ENCODE assay signal across 16 mouse cellular contexts in the genomic region with DNA sequence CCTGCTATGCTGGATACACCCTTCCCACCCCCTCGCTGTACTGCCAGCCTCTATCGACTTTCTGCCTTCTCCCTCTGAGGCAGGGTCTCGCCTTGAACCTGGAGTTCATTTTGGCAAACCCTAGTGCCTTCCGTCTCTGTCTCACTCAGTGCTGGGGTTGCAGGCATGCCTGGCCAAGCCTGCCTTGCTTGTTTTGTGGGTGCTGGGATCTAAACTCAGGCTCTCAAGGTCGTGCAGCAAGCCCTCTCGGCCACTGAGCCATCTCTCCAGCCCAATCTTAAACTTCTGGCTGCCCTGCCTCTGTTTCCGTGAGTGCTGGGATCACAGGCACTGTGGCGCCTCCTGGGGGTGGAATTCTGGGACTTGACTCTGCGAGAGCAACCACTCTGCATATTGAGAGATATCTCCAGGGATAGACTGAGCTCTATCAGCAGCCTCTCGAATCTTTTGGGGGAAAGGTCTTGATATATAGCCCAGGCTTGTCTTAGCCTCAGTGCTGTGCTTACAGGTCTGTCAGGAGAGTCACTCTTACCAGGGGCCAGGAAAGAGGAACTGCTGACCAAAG. TPM values are rescaled to one million over a fixed set of nuclear protein-coding genes. Genes with fewer than 3 reads are reported as not detected.
A peak's percentile ranks its signal among the peaks of the same experiment; 100 is the strongest.
DNase-seq lines count a peak whose midpoint lies in the region; ATAC-seq and TF ChIP-seq lines count a peak whose summit lies in the region.
"Had no signal": no experiment of that assay in that cellular context is flagged by ENCODE, and none has a peak within 500 bp of the region (broad histone marks: within the 10 kb centered on the region; RNA-seq: fewer than 3 reads in every experiment).

No protein-coding gene starts in this region.

- no peak for TF ChIP-seq POLR2A in cerebellum, adult 2 months (IDR thresholded peaks at IDR 0.05; ENCODE audit: borderline replicate concordance, insufficient read depth, low read length)
- no peak for TF ChIP-seq POLR2A in kidney, adult 2 months (IDR thresholded peaks at IDR 0.05; ENCODE audit: low read depth, low read length)

- H3K9ac ChIP-seq in kidney, embryonic 16.5 days (replicated peaks; ENCODE audit: low read length), result no peak overlapping the region
- no peak overlapping the region for H3K9ac ChIP-seq in stomach, postnatal 0 days (ENCODE audit: low read length)
- H3K9ac ChIP-seq: hindbrain, embryonic 14.5 days; limb, embryonic 12.5 days had no signal

- peak overlapping the region; percentile 77 for H3K27ac ChIP-seq in cerebellum, adult 2 months (ENCODE audit: insufficient read depth, low read length)
- no peak overlapping the region for H3K27ac ChIP-seq in kidney, adult 2 months (ENCODE audit: insufficient read depth, low read depth, low read length)
- no peak overlapping the region for H3K27ac ChIP-seq in kidney, embryonic 16.5 days (ENCODE audit: low read length)
- H3K27ac ChIP-seq in stomach, postnatal 0 days (replicated peaks), result no peak overlapping the region
- H3K27ac ChIP-seq: heart, embryonic 10.5 days; hindbrain, embryonic 14.5 days had no signal

- peak in 1 of 2 experiments; percentile 59 for DNase-seq in cerebellum, adult 2 months
- DNase-seq in cerebellum, postnatal 4 days (ENCODE audit: low spot score in 2 of 2), result no peak
- no peak for DNase-seq in kidney, adult 2 months
- DNase-seq in thymus, postnatal 4 days, result peak; percentile 36
- no peak for DNase-seq in thymus, postnatal 10 days (ENCODE audit: low spot score in 2 of 2)
- DNase-seq in stomach, postnatal 0 days (ENCODE audit: low spot score), result no peak
- no peak for DNase-seq in yolk sac, embryonic 10.5 days (ENCODE audit: low spot score)
- DNase-seq: adrenal gland, postnatal 36 days; B cell, adult 2 months; embryo, embryonic 11 days; lung, postnatal 4 days had no signal

- H3K27me3 ChIP-seq in cerebellum, adult 2 months (ENCODE audit: control insufficient read depth, insufficient read depth, low read length), result no peaks in the 10 kb centered on the region
- no peaks in the 10 kb centered on the region for H3K27me3 ChIP-seq in kidney, adult 2 months (replicated peaks; ENCODE audit: control insufficient read depth, insufficient read depth, low read length)
- no peaks in the 10 kb centered on the region for H3K27me3 ChIP-seq in kidney, embryonic 16.5 days (ENCODE audit: insufficient read depth, low read length)
- H3K27me3 ChIP-seq in stomach, postnatal 0 days (ENCODE audit: control insufficient read depth, insufficient read depth, low read length), result no peaks in the 10 kb centered on the region
- H3K27me3 ChIP-seq: Patski had no signal

- TF ChIP-seq EP300 in stomach, postnatal 0 days (optimal IDR thresholded peaks at IDR 0.05), result no peak

- H3K4me2 ChIP-seq in kidney, embryonic 16.5 days (replicated peaks; ENCODE audit: low read depth, low read length), result no peak overlapping the region
- H3K4me2 ChIP-seq in stomach, postnatal 0 days (replicated peaks; ENCODE audit: low read depth), result no peak overlapping the region
- H3K4me2 ChIP-seq: hindbrain, embryonic 14.5 days; limb, embryonic 12.5 days had no signal

- peak; percentile 19; the same call in 1 of the 2 replicates for TF ChIP-seq CTCF in cerebellum, adult 2 months (IDR thresholded peaks at IDR 0.05; ENCODE audit: borderline replicate concordance, insufficient read depth, low read depth, low read length)
- 0 out of 2 replicates have a peak, but pooled peaks have one; percentile 10 for TF ChIP-seq CTCF in kidney, adult 2 months (conservative IDR thresholded peaks at IDR 0.05; ENCODE audit: insufficient read depth, insufficient read length, low read depth, low read length)
- peak; percentile 50 for TF ChIP-seq CTCF in stomach, postnatal 0 days (IDR thresholded peaks at IDR 0.05; ENCODE audit: low read depth)

- no peaks in the 10 kb centered on the region for H3K9me3 ChIP-seq in kidney, embryonic 16.5 days (ENCODE audit: low read length)
- no peaks in the 10 kb centered on the region for H3K9me3 ChIP-seq in stomach, postnatal 0 days (ENCODE audit: control insufficient read depth, low read length)
- H3K9me3 ChIP-seq: heart, embryonic 10.5 days; limb, embryonic 12.5 days had no signal

- H3K36me3 ChIP-seq in kidney, adult 2 months (ENCODE audit: control insufficient read depth, insufficient read depth, low read length), result no peaks in the 10 kb centered on the region
- H3K36me3 ChIP-seq in kidney, embryonic 16.5 days (ENCODE audit: insufficient read depth, low read length), result no peaks in the 10 kb centered on the region
- no peaks in the 10 kb centered on the region for H3K36me3 ChIP-seq in stomach, postnatal 0 days (ENCODE audit: control insufficient read depth, insufficient read depth, low read length)
- H3K36me3 ChIP-seq: heart, embryonic 10.5 days; limb, embryonic 12.5 days had no signal

- no peak overlapping the region for H3K4me3 ChIP-seq in cerebellum, adult 2 months (replicated peaks; ENCODE audit: insufficient read depth, low read depth, low read length)
- H3K4me3 ChIP-seq in kidney, adult 2 months (ENCODE audit: insufficient read depth, low read depth, low read length), result no peak overlapping the region
- no peak overlapping the region for H3K4me3 ChIP-seq in kidney, embryonic 16.5 days (ENCODE audit: low read length)
- no peak overlapping the region for H3K4me3 ChIP-seq in stomach, postnatal 0 days (ENCODE audit: low read depth, low read length)
- H3K4me3 ChIP-seq: heart, embryonic 10.5 days; limb, embryonic 12.5 days had no signal

- peaks cover 84% of the 10 kb centered on the region for H3K4me1 ChIP-seq in cerebellum, adult 2 months (ENCODE audit: control insufficient read depth, insufficient read depth, low read length)
- H3K4me1 ChIP-seq in kidney, adult 2 months (ENCODE audit: control insufficient read depth, insufficient read depth, low read length), result no peaks in the 10 kb centered on the region
- H3K4me1 ChIP-seq in kidney, embryonic 16.5 days (ENCODE audit: insufficient read depth, low read length), result no peaks in the 10 kb centered on the region
- H3K4me1 ChIP-seq in stomach, postnatal 0 days (replicated peaks; ENCODE audit: control insufficient read depth, insufficient read depth), result no peaks in the 10 kb centered on the region
- H3K4me1 ChIP-seq: limb, embryonic 12.5 days had no signal

- no peak for ATAC-seq in kidney, embryonic 16.5 days (ENCODE audit: low FRiP score, low TSS enrichment)
- no peak for ATAC-seq in stomach, postnatal 0 days (ENCODE audit: low FRiP score, low TSS enrichment)
- ATAC-seq: Patski had no signal

- 65% methylated on average over 10 of the region's 10 CpGs for WGBS in cerebellum, adult 2 months
- 77% methylated on average over 10 of the region's 10 CpGs for WGBS in kidney, adult 2 months
- WGBS in kidney, embryonic 16.5 days, result 77% methylated on average over 10 of the region's 10 CpGs
- WGBS in stomach, postnatal 0 days, result 72% methylated on average over 10 of the region's 10 CpGs

RNA-seq across cellular contexts. Expression of a gene that starts 45.5 kb away (rescaled TPM):
- 94.5 and 109 TPM in 2 replicates for polyA plus RNA-seq in cerebellum, adult 2 months (2012; rRNA removed)
- 68.9 and 75.5 TPM in 2 replicates for polyA plus RNA-seq in kidney, adult 2 months (2012; rRNA removed)
- polyA plus RNA-seq in kidney, embryonic 16.5 days (2015; fragmentation: Nextera tagmentation; extraction: Ambion mirVana), result 77.4 and 77.8 TPM in 2 replicates
- polyA plus RNA-seq in stomach, postnatal 0 days (2015; fragmentation: Nextera tagmentation; extraction: Ambion mirVana), result 43.5 and 46.3 TPM in 2 replicates
